Mouse (Mus musculus): ENCODE data around the gene Atoh8. TPM values are rescaled to one million over a fixed set of nuclear protein-coding genes. Genes with fewer than 3 reads are reported as not detected.

Gene Atoh8
- polyA plus RNA-seq, 1 experiment from 2014 or later = 30.8 TPM

GRCm38 (mm10) chr6:72190577-72190976, 44.8 kb downstream of the Atoh8 start:
- peak overlapping the region; percentile 64 for H3K4me2 ChIP-seq
- 0 out of 2 replicates have a peak overlapping the region, but pooled peaks have one; percentile 45 for H3K27ac ChIP-seq
- no peaks in the 10 kb centered on the region for H3K27me3 ChIP-seq
- H3K4me1 ChIP-seq (replicated peaks) = peaks cover 49% of the 10 kb centered on the region
- peaks cover 2% of the 10 kb centered on the region; the same call in 1 of the 2 replicates for H3K9me3 ChIP-seq
- H3K4me3 ChIP-seq (replicated peaks) = no peak overlapping the region
- H3K9ac ChIP-seq (replicated peaks) = no peak overlapping the region
- no peak for ATAC-seq (ENCODE audit: insufficient number of reproducible peaks, insufficient read depth, low FRiP score, low TSS enrichment, low read depth)
- H3K36me3 ChIP-seq = no peaks in the 10 kb centered on the region
- 38% methylated on average over 5 of the region's 5 CpGs for WGBS

GRCm38 (mm10) chr6:72190120-72190519, 45.3 kb downstream of the Atoh8 start:
- no peak for ATAC-seq (ENCODE audit: insufficient number of reproducible peaks, insufficient read depth, low FRiP score, low TSS enrichment, low read depth)
- H3K27me3 ChIP-seq = no peaks in the 10 kb centered on the region
- no peak overlapping the region for H3K9ac ChIP-seq (replicated peaks)
- H3K27ac ChIP-seq = 0 out of 2 replicates have a peak overlapping the region, but pooled peaks have one; percentile 45
- no peaks in the 10 kb centered on the region for H3K36me3 ChIP-seq
- no peaks in the 10 kb centered on the region for H3K9me3 ChIP-seq
- H3K4me2 ChIP-seq = peak overlapping the region; percentile 64
- 19% methylated on average over 6 of the region's 6 CpGs for WGBS
- peaks cover 49% of the 10 kb centered on the region for H3K4me1 ChIP-seq (replicated peaks)
- H3K4me3 ChIP-seq (replicated peaks) = no peak overlapping the region

- peak; percentile 81; the same call in 1 of the 2 replicates for ATAC-seq (ENCODE audit: insufficient number of reproducible peaks, insufficient read depth, low FRiP score, low TSS enrichment, low read depth)
- H3K4me1 ChIP-seq (replicated peaks) = peaks cover 49% of the 10 kb centered on the region
- peak overlapping the region; percentile 93 for H3K27ac ChIP-seq
- H3K4me3 ChIP-seq (replicated peaks) = peak overlapping the region; percentile 29
- no peaks in the 10 kb centered on the region for H3K27me3 ChIP-seq
- H3K9ac ChIP-seq (replicated peaks) = peak overlapping the region; percentile 57
- 2% methylated on average over 29 of the region's 29 CpGs for WGBS
- H3K4me2 ChIP-seq = peak overlapping the region; percentile 64
- no peaks in the 10 kb centered on the region for H3K36me3 ChIP-seq
- no peaks in the 10 kb centered on the region for H3K9me3 ChIP-seq
These were observed 46.1 kb downstream of the Atoh8 start for GRCm38 (mm10) chr6:72189061-72189863.

GRCm38 (mm10) chr6:72186809-72187208, 48.6 kb downstream of the Atoh8 start:
- Histone ChIP-seq H3K9me3 (no peaks in the 10 kb centered on the region), H3K27me3 (no peaks in the 10 kb centered on the region), H3K4me1 (replicated peaks) (peaks cover 49% of the 10 kb centered on the region), H3K4me2 (no peak overlapping the region), H3K36me3 (no peaks in the 10 kb centered on the region), H3K4me3 (replicated peaks) (no peak overlapping the region), H3K9ac (replicated peaks) (no peak overlapping the region), H3K27ac (no peak overlapping the region)
- WGBS = 80% methylated on average over 6 of the region's 6 CpGs
- no peak for ATAC-seq (ENCODE audit: insufficient number of reproducible peaks, insufficient read depth, low FRiP score, low TSS enrichment, low read depth)

GRCm38 (mm10) chr6:72185893-72186490, 49.4 kb downstream of the Atoh8 start:
- 2% methylated on average over 6 of the region's 6 CpGs for WGBS
- H3K36me3 ChIP-seq = no peaks in the 10 kb centered on the region
- peaks cover 47% of the 10 kb centered on the region for H3K4me1 ChIP-seq (replicated peaks)
- no peak overlapping the region for H3K4me2 ChIP-seq
- ATAC-seq (ENCODE audit: insufficient number of reproducible peaks, insufficient read depth, low FRiP score, low TSS enrichment, low read depth) = peak; percentile 49
- no peak overlapping the region for H3K9ac ChIP-seq (replicated peaks)
- no peak overlapping the region for H3K4me3 ChIP-seq (replicated peaks)
- no peak overlapping the region for H3K27ac ChIP-seq
- H3K27me3 ChIP-seq = no peaks in the 10 kb centered on the region
- H3K9me3 ChIP-seq = no peaks in the 10 kb centered on the region

DNA sequence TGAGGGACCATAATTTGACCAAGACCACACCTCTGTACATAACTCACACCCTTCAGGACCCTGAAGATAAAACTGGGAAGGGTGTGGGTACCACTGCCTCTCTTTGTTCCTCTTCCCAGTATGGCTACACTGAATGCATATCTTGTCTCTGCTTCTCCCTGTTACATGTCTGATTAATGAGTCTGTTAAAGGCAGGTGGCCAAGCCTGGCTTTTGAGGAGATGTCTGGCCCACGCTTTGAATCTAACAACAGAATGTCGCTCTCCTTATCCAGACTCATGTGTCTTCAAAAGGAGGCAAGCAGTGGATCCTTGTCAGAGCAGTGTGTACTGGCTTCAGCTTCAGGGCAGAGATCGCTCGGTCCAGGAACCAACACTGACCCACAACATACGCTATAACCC, 50.8 kb downstream of the Atoh8 start:
- 86% methylated on average over 5 of the region's 5 CpGs for WGBS
- Histone ChIP-seq H3K36me3 (no peaks in the 10 kb centered on the region), H3K4me2 (no peak overlapping the region), H3K4me1 (replicated peaks) (peaks cover 33% of the 10 kb centered on the region), H3K4me3 (replicated peaks) (no peak overlapping the region), H3K9me3 (no peaks in the 10 kb centered on the region), H3K27ac (no peak overlapping the region), H3K9ac (replicated peaks) (no peak overlapping the region), H3K27me3 (no peaks in the 10 kb centered on the region)
- ATAC-seq (ENCODE audit: insufficient number of reproducible peaks, insufficient read depth, low FRiP score, low TSS enrichment, low read depth) = no peak

DNA sequence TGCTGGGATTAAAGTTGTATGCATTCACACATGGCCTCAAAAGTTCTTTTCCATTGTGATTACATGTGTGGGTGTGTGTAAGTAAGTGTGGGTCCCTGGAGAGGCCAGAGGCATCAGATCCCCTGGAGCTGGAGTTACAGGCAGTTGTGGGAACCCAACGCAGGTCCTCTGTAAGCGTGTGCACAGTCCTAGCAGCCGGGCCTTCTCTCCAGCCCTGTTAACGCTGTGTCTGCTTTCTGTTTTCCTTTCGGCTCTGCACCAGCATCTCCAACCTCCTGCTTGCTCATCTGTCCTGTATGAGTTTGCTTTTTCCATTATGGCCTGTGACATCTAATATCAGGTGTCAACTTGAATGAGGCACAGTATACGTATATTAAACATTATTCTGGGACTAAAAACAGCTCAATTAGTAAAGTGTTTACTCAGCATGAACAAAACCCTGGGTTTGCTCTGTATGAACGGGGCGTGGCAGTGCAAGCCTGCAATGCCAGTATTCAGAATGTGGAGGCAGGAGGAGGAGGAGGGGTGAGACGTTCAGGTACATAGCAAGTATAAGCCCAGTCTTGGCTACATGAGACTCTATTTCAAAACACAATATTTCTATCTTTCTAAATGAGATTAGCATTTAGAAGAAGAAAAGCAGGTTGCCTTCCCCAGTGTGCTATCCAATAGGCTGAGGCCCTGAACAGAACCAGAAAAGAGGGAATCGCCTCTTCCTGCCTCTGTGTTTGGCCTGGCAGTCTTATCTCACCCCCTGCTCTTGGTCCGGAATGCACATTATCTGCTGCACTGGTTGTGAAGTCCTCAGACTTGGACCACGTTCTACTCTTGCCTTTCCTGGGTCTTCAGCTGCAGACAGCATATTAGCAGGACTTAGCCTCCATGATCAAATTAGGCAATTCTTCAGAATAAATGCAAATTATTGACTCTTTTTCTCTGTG, 55.5 kb downstream of the Atoh8 start:
- H3K4me3 ChIP-seq (replicated peaks) = no peak overlapping the region
- no peak overlapping the region for H3K9ac ChIP-seq (replicated peaks)
- ATAC-seq (ENCODE audit: insufficient number of reproducible peaks, insufficient read depth, low FRiP score, low TSS enrichment, low read depth) = no peak
- H3K9me3 ChIP-seq = no peaks in the 10 kb centered on the region
- no peaks in the 10 kb centered on the region for H3K27me3 ChIP-seq
- WGBS = 82% methylated on average over 12 of the region's 12 CpGs
- no peaks in the 10 kb centered on the region for H3K36me3 ChIP-seq
- no peak overlapping the region for H3K27ac ChIP-seq
- no peaks in the 10 kb centered on the region for H3K4me1 ChIP-seq (replicated peaks)
- H3K4me2 ChIP-seq = no peak overlapping the region

GRCm38 (mm10) chr6:72179006-72179405, 56.4 kb downstream of the Atoh8 start:
- Histone ChIP-seq H3K4me3 (replicated peaks) (no peak overlapping the region), H3K36me3 (no peaks in the 10 kb centered on the region), H3K4me1 (replicated peaks) (no peaks in the 10 kb centered on the region), H3K9ac (replicated peaks) (no peak overlapping the region), H3K4me2 (no peak overlapping the region), H3K27ac (no peak overlapping the region), H3K27me3 (no peaks in the 10 kb centered on the region), H3K9me3 (no peaks in the 10 kb centered on the region)
- no peak for ATAC-seq (ENCODE audit: insufficient number of reproducible peaks, insufficient read depth, low FRiP score, low TSS enrichment, low read depth)
- WGBS = 93% methylated on average over 3 of the region's 3 CpGs

DNA sequence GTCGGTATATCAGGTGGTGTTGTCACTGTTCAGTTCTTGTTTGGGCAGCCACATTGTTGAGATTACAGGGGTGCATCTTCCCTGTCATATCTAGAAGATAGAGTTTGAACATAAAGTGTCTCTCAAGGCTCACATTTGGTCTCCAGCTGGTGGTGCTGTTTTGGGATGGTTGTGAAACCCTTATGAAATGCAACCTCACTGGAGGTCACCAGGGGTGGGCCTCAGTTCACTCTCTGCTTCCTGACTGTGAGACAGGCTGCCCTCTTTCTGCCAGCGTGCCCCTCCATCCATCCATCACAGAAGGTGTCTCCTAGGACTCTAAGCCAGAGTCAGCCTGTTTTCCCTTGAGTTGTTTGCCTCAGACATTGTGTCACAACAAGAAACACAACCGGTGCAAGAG, 58.0 kb downstream of the Atoh8 start:
- H3K9ac ChIP-seq (replicated peaks) = no peak overlapping the region
- WGBS = 69% methylated on average over 3 of the region's 3 CpGs
- H3K4me2 ChIP-seq = no peak overlapping the region
- ATAC-seq (ENCODE audit: insufficient number of reproducible peaks, insufficient read depth, low FRiP score, low TSS enrichment, low read depth) = no peak
- H3K9me3 ChIP-seq = no peaks in the 10 kb centered on the region
- H3K4me3 ChIP-seq (replicated peaks) = no peak overlapping the region
- no peaks in the 10 kb centered on the region for H3K4me1 ChIP-seq (replicated peaks)
- H3K27me3 ChIP-seq = no peaks in the 10 kb centered on the region
- no peak overlapping the region for H3K27ac ChIP-seq
- H3K36me3 ChIP-seq = no peaks in the 10 kb centered on the region

DNA sequence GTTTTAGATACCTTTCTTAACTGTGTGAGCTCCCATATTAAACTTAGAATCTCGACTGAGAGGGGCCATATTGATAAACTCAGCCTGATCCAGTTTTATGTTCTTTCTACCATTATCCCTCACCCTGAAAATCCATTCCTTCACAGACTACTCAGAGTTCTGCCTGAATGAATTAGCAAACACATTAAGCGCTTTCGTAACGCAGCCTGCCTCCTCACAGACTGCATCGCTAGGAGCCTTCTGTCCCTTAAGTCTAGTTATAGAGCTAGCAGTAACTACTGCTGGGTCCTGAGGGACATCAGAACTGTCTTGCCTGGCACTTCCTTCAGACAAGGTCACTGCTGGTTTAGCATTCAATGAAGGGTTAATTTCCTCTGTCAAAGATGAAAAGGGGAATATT, 59.4 kb downstream of the Atoh8 start:
- H3K9ac ChIP-seq (replicated peaks) = no peak overlapping the region
- no peak overlapping the region for H3K4me2 ChIP-seq
- H3K4me1 ChIP-seq (replicated peaks) = no peaks in the 10 kb centered on the region
- no peak overlapping the region for H3K4me3 ChIP-seq (replicated peaks)
- H3K27me3 ChIP-seq = no peaks in the 10 kb centered on the region
- WGBS = 82% methylated on average over 5 of the region's 5 CpGs
- H3K27ac ChIP-seq = no peak overlapping the region
- H3K9me3 ChIP-seq = no peaks in the 10 kb centered on the region
- no peak for ATAC-seq (ENCODE audit: insufficient number of reproducible peaks, insufficient read depth, low FRiP score, low TSS enrichment, low read depth)
- no peaks in the 10 kb centered on the region for H3K36me3 ChIP-seq

DNA sequence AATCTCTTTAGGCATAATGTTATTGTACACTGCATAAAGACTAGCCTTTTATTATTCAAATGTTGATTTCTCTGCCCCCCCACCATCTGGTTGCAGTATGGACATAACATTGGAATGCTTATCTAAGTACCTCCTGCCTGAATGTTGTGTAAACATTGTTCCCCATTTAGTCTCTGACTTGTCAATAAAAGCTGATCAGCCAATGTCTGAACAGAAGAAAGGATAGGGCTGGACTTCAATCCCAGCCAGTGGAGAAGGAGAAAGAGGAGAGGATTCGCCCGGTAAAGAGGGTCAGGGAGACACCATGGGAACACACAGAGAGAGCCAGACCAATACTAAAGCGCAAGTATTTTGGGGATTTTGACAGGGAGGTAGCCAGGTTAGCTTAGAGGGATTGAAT, 60.0 kb downstream of the Atoh8 start:
- H3K9me3 ChIP-seq = no peaks in the 10 kb centered on the region
- no peak overlapping the region for H3K27ac ChIP-seq
- no peaks in the 10 kb centered on the region for H3K4me1 ChIP-seq (replicated peaks)
- 58% methylated on average over 3 of the region's 3 CpGs for WGBS
- no peaks in the 10 kb centered on the region for H3K27me3 ChIP-seq
- H3K4me2 ChIP-seq = no peak overlapping the region
- no peak overlapping the region for H3K4me3 ChIP-seq (replicated peaks)
- no peak for ATAC-seq (ENCODE audit: insufficient number of reproducible peaks, insufficient read depth, low FRiP score, low TSS enrichment, low read depth)
- H3K9ac ChIP-seq (replicated peaks) = no peak overlapping the region
- H3K36me3 ChIP-seq = no peaks in the 10 kb centered on the region
